Mouse (Mus musculus): ENCODE data around the gene Txndc15.
A peak's percentile ranks its signal among the peaks of the same experiment; 100 is the strongest.
"Not testable (repeated sequence)": the region's sequence is repeated elsewhere in the genome, so short reads cannot be mapped to it uniquely, and the experiment has no call there.

The Txndc15 gene

DNA sequence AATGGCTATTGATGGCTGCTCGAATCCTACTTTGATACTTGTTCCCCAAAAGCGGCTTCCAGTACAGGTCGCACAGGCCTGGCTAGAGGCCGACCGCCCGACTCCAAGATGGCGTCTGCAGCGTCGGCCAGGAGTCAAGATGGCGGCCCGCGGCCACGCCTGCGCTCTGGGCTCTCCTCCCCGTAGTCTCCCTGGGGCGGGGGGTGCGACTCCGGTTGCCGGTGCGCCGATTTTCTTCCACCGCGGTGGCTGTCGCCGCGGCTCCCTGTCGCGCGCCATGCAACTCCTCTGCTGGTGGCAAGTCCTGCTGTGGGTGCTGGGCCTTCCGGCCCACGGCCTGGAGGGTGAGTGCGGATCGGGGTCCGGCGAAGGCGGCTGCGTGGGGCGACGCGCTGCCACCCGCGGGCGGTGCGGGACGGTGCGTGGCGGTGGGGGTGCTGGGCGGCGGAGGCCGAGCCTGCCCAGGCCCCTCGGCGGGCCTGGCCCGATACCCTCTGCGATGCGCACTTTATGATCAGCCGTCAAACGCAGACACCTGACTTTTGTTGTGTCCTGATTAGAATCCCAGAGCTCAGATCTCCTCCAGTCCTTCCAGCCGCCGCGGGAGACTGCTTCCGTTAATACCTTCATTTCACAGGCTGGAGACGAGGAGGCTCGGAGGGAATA, at the start of gene Txndc15:
Gene Txndc15, plus strand, starts transcription at position 150 of the 666 bp plus-strand sequence.
- peak; percentile 82 to 84 for DNase-seq (ENCODE audit: low spot score in 2 of 2)

DNA sequence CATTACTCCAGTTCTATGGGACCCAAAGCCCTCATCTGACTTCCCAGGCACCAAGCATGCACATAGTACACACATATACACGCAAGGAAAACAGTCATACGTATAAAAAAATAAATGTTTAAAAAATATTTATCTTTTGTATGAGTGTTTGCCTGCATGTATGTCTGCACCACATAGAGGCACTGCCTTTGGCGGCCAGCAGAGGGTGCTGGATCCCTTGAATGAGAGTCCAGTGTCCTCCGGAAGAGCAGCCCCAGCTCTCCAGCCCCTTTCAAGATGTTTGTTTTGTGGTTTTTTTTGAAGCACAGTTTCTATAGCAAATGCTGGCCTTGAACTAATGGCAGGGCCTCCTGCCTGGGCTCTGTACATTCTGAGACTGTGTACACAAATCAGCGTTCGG, 45.9 kb upstream of the Txndc15 start:
- DNase-seq (ENCODE audit: low spot score in 2 of 2), result peak; percentile 15 to 36

DNA sequence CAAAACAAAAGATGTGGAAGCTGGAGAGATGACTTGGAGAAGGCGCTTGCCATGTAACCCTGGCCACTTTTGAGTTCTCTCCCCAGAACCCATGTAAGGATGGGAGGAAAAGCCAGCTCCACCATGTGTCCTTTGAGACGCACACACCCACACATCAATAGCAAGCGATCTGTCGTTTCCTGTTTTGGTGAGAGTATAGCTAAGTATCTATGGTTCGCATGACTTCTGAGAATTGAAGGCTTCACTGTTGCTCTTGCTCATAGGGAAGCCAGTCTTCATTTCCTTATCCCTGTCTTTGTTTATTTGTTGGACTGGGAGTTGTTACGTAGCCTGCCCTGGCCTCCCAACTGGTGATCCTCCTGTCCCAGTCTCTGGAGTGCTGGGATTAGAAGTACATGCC, 41.7 kb upstream of the Txndc15 start:
- DNase-seq (ENCODE audit: low spot score in 2 of 2), result no peak

DNA sequence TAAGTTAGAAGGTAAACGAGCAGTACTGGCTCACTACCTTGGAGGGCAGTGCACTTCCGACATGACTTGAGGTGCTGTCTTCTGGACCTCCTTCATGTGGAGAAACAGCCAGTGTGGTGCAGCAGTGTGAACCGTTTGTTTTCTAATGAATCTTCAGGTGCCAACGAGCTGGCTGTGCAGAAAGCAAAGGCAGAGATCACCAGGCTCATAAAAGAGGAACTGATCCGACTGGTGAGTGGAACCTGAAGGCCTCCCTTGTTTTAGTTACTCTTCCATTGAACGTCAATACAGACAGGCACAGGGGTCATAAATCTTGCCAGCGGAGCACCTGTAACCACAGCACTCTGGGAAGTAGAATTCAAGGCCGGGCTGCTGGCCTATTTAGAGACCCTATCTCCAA, 37.1 kb upstream of the Txndc15 start:
- no peak for DNase-seq (ENCODE audit: low spot score in 2 of 2)

DNA sequence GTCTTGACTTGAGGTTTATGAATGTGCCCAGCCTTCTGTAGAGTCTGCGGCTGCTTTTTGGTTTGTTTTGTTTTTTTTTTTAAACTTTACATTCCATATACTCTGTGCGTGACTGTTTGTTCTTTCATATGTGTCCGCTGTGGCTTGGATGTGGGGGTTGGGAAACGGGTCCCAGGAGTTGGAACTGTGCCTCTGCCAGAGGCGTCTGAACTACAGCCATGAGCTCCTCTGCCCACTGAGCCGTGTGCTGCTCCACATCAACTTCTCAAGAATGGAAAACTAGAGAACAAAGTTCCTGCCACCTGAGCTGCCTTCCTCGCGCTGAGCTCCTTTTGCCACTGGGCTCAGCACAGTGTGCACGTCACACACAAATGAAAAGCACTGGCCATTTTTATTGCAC, 32.2 kb upstream of the Txndc15 start:
- no peak for DNase-seq (ENCODE audit: low spot score in 2 of 2)

DNA sequence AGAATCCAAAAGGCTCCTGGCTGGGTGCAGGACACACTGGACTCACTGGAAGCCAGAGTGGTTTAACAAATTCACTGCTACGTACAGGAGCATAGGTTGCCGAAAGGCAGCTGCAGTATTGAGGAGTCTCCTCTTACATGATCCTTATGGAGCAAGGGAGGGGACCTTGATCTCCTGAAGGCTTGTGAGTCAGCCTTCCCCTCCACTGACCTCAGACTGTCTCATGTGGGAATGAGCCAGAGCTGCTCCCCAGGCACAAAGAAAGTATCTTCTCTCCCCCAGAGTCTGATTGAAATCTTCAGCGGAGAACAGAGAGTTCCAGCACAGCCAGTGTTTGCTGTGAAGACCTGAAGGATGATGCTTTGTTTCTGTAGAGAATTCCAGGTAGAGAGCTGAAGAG, 30.9 kb upstream of the Txndc15 start:
- DNase-seq (ENCODE audit: low spot score in 2 of 2), result no peak

DNA sequence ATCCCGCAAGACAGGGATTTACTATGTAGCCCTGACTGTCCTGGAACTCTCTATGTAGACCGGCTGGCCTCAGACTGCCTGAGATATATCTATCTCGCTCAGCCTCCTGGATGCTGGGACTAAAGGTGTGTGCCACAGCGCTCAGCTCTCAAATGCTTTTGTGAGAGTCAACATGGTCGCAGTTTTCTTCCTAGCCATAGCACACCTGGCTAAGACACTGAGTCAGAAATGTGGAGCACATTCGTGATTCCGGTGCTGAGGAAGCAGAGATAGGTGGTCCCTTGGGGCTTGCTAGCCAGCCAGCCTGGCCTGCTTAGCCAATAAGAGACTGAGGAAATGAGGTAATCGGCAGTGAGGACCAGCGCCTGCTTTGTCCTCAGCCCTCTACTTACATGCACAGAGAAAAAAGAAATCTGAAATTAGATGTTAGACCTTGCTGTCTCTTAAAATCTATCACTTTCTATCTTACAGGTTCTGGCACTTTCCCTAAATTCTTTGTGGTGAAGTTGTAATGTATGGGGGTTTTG, 28.3 kb upstream of the Txndc15 start:
- no peak for DNase-seq (ENCODE audit: low spot score in 2 of 2)

DNA sequence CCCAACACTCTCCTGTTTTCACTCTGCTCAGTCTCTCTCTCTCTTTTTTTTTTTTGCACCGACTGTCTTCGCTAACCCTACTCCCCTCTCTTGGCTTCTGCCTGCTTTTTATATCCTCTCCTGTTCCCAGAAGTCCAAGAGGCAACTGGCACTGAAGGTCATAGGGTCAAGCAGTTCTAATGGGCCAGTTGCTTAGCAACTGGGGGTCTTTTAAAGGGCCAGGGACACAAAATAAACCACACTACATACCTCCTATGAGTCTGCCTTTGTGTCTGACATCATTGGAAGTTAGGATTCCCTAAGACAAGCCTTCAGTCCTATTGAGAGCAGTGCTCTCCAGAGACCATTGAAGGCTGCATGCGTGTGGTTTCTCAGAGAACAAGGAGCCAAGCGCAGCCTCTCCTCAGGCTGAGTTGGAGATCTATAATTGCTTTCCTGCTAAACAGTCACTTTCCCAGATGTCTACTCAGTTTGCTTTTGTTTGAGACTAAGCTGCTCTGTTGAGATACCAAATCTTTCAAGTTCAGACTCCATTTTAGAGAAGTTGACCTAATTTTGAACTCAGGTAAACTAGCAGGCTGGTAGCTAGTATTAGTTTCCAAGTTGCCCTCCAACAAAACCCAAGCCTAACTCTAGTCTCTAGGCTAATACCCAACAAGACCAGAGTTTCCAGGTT, 26.4 kb upstream of the Txndc15 start:
- DNase-seq (ENCODE audit: low spot score in 2 of 2), result no peak

DNA sequence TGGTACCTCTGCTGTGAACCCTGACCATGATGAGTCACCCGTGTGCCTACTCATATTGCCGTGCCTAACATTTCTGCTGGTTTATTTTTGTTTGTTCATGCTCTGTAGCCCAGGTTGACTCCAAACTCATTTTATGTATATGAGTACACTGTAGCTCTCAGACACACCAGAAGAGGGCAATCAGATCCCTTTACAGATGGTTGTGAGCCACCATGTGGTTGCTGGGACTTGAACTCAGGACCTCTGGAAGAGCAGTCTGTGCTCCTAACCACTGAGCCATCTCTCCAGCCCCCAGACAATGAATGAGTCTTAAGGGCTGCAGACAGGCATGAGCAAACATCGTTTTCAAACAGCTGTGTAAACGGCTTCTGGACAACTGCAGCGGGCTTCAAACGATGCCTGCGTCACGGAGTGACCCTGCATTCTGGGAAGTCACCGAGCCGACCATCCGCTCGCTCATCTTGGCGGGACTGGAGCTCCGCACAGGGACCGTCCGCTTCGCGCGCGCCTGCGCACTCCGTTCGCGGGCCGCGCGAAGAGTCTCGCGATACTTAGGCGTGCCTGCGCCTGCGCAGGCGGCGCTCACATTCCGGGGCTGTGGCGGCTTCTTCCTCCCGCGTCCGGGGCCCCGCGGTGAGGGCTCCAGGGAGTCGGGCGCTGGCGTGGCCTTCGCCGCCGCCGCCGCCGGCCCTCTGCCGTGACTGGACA, 21.8 kb upstream of the Txndc15 start, which contains the start of gene B230219D22Rik:
Gene B230219D22Rik, plus strand, starts transcription at position 590 of the 708 bp plus-strand sequence.
- DNase-seq (ENCODE audit: low spot score in 2 of 2), result peak; percentile 86 to 89

DNA sequence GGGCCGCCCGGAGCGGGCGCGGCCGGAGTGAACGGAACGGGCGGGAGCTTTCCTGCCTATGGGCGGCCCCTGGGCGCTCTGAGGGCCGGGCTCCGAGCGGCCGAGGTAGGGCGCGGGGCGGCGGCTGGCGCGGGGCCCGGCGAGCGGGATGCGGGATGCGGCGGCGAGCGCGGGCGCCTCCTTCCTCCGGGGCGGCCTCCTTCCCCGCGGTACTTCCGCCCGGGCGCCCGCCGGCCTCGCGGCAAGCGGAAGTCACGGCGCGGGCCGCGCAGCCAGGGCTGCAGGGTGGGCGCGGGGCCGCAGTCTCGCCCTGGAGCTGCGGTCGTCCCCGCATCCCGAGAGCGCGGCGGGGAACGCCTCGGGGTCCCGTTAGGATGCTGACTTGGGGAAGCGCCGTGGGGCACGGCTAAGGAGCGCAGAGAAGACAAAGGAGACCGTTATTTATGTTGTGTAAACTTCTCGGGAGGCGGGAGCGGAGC, 21.2 kb upstream of the Txndc15 start:
- DNase-seq (ENCODE audit: low spot score in 2 of 2), result peak; percentile 53 to 55

DNA sequence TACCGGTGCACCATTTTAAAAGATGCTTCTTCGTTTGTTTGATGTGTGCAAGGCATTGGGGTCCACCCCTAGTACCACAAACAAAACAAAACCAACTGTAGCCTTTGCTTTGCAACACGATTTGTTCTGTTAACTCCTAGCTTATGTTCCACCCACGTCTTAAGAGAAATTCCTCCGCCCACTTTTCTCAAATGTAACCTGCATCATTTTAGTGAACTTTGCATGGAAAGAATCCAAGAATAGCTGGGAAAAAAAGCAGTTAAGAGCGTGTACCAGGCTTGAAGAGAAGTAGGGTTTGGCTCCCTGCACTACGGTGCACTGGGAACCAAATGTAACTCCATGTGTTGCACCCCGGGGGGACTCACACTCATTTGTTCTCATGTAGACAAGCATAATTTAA, 20.3 kb upstream of the Txndc15 start:
- no peak for DNase-seq (ENCODE audit: low spot score in 2 of 2)

DNA sequence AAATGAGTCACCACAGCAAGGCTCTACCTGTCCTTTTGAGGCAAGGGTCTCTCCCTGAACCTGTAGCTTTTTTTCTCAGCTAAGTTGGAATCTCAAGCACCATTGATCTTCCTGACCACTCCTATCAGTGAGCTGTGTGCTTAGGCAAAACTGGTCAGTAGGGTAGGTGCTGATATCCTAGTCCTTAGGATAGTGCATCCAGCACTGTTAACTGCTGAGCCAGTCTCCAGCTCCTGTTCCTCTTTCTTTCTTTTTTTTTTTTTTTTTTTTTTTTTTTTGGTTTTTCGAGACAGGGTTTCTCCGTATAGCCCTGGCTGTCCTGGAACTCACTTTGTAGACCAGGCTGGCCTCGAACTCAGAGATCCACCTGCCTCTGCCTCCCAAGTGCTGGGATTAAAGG, 18.5 kb upstream of the Txndc15 start:
- not testable (repeated sequence) for DNase-seq (ENCODE audit: low spot score in 2 of 2)

DNA sequence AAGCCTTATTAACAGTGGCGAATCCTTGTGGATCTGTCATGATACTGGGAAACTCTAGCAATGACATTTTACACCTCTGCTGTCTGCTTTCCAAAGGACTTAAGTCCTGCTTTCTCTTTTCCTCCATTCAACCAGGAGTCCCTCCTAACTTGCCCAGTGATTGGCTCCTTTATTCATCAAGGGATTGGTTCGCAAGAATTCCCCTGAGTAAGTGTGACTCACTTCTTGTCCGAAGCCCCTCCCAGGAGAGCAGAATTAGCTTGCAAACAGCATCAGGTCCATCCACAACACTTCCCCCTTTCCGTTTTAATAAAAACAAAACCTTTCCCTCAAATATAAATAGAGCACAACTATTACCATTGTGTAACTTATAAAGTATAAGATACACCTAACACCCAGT, 10.1 kb upstream of the Txndc15 start:
- no peak for DNase-seq (ENCODE audit: low spot score in 2 of 2)

DNA sequence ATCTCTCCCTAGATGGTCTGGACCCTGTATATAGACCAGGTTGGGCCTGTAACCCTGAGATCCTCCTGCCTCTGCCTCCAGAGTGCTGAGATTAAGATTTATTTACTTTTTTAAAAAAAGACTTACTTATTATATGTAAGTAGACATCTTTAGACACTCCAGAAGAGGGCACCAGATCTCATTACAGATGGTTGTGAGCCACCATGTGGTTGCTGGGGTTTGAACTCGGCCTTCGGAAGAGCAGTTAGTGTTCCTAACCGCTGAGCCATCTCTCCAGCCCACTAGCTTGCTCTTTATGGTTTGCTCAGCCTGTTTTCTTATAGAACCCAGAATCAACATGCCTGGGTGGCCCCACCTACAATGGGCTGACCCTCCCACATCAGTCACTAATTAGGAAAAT, 1.6 kb upstream of the Txndc15 start:
- DNase-seq (ENCODE audit: low spot score in 2 of 2), result no peak

DNA sequence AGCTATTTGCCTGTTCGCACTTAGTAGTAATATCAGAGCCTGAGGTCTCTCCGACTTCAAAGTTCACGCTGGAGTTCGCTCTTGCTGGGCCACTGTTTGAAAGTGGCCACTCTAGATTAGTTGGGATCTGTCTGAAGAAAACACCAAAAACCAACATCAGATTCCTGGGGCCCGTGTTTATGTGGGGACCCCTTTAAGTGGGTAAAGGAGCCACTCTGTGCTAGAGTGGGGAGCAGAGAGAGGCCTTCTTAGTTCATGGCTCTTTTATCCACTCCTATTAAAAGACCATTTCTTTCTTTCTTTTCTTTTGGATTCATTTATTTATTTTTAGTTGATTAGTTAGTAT, 690 bp downstream of the Txndc15 start:
- no peak for DNase-seq (ENCODE audit: low spot score in 2 of 2)

DNA sequence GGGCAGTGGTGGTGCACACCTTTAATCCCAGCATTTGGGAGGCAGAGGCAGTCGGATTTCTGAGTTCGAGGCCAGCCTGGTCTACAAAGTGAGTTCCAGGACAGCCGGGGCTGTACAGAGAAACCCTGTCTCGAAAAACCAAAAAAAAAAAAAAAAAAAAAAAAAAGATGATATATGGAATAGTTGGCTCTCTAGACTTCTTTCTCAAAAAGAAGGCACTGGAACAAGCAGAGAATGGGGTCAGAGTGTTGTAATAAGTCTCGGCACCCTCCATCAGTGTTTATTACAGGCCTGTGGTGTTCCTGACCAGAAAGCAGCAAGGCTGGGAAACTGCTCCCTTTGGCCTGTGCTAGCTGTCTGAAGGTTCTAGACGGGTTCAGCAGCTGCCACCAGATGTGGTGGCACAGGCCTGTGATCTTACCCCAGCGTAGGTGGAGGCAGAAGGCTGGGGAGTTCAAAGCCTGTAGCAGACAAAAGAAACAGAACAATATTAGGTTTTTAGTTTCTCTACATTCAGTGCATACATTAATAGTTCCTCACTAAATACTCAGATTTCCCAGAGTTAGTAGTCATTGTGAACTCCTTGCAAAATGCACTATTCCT, 1.6 kb downstream of the Txndc15 start:
- no peak for DNase-seq (ENCODE audit: low spot score in 2 of 2)

DNA sequence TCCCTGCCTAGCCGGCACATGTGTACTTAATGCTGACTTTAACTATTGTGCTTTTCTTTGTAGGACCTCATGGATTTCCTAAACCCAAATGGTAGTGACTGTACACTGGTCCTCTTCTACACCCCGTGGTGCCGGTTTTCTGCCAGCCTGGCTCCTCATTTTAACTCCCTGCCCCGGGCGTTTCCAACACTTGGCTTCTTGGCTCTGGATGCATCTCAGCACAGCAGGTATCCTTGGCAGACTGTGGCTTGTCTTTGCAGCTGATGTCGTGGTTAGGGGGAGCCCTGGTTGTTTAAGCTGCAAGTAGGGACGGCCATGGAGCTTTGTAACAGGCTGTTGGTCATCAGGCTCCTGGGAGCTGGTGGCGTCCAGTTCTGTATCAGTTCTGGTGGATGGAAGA, 7.1 kb downstream of the Txndc15 start:
- no peak for DNase-seq (ENCODE audit: low spot score in 2 of 2)

DNA sequence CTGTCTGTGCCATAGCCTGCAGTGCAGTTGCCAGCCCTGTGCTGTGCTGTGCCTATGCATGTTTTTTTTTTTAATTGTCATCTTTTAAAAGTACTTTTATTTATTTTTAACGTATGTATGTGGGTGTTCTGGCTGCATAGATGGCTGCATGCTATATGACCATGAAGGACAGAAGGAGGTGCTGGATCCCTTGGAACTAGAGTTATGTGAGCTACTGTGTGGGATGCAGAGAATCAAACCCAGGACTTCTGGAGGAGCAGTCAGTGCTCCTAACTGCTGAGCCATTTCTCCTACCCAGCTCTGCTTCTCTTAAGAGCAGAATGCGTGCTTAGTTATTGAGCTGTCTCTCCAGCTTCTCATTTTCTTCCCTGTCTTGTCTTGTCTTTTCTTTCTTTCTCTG, 7.5 kb downstream of the Txndc15 start:
- no peak for DNase-seq (ENCODE audit: low spot score in 2 of 2)

DNA sequence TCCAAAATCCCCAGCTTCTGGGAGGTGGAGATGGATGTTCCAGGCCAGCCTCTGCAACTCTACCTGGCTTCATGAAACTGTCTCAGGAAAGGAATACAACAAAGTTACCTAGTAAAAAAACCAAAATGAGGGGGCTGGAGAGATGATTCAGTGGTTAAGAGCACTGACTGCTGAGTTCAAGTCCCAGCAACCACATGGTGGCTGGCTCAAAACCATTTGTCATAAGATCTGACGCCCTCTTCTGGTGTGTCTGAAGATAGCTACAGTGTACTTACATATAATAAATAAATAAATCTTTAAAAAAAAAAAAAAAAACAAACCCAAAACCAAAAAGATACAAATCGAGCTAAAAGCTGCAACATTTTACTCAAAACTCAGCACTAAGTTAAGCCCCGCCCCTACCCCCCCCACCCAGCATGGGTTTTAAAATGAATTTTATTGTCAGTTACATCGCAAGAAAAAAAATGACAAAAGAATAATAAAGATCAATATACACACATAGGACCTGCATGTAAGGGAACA, 12.2 kb downstream of the Txndc15 start:
- no peak for DNase-seq (ENCODE audit: low spot score in 2 of 2)

DNA sequence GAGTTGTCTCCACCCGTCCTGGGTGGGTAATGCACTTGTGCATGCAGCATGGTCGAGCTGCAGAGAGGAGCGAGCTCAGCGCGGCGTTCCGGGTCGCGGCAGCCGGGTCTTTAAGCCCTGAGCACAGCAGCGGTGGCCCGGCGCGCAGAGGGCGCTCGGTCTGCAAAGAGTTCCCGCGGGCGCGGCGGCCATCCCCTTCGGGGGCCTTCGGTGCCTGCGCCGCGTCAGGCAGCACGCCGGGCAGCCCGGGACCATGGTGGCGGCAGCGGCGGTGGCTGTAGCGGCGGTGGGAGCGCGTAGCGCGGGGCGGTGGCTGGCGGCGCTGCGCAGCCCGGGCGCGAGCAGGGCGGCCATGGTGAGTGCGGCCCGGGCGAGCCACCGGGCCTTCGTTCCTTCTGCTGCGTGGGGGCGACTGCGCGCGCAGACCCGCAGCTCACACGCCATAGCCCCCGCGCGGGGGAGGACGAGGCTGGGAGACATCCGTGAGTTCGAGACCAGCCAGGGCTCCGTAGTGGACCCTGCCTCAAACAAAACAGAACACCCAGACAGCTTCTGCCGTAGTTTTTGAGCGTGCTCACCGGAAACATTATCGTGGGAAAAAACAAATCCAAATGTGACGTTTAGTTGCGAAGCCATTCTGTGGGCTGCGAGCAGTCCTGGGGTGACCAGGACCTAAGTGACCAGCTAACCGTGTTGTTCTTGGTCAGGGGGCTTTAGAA, 12.8 kb downstream of the Txndc15 start, which contains the start of gene Pcbd2:
Gene Pcbd2, plus strand, starts transcription at position 249 of the 719 bp plus-strand sequence.
- DNase-seq (ENCODE audit: low spot score in 2 of 2), result peak; percentile 92

DNA sequence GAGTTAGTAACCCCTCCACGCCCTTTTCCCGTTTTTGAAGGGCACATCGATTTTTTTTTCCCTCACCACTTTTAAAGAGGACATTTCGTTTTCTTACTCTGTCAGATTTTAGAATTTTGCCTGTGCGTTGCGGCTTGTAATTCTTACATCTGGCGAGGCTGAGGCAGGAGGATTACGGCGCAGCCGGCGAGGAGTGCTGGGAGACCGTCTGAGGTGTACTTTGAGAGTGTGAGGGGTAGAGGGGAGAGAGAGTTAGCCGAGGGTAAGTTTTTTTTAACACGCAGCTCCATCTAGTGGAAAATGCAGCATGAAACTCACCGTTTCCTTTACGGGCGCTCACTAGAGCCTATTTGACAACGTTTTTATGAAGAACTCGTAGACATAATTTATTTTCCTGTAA, 13.4 kb downstream of the Txndc15 start:
- DNase-seq (ENCODE audit: low spot score in 2 of 2), result peak; percentile 75 to 79

All from spleen, postnatal 36 days (tissue).